Mouse (Mus musculus) cerebellum, adult 8-10 months (tissue): ENCODE data around the gene Mgam.
A peak's percentile ranks its signal among the peaks of the same experiment; 100 is the strongest.
"Not testable (repeated sequence)": the region's sequence is repeated elsewhere in the genome, so short reads cannot be mapped to it uniquely, and the experiment has no call there.

Experiments used
- DNase-seq: peaks from one replicate; pipeline ENCODE4 v3.0.0; 2022

Mgam gene

DNA sequence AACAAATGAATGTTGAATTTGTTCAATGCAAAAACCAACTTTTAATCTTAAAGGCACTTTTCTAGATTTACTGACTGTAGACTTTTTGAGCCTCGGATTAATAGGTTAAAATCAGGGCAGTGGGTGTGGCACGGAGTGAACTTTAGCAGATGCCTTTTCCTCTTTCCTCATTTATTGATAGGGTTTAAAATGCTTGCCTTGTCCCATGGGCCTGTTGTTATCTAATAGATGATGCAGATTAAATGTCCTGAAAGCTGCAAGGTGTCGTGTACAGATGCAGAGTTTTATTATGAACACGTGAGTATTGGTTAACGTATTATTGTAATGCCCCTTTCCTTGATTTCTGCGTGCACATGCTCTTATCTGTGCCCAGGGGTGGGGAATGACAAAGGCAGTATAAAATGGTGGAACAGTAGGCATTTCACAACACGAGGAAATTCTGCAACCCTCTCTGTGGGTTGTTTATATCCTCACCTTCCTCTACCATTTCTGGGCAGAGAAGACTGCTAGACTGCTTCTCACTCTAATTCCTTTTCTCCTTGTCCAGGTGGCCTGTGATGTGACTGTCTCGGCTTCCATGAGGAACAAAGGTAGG lies at the start of gene Mgam:
TSS of gene Mgam (plus strand) at position 426 of the 595 bp plus-strand sequence.
- no peak for DNase-seq

DNA sequence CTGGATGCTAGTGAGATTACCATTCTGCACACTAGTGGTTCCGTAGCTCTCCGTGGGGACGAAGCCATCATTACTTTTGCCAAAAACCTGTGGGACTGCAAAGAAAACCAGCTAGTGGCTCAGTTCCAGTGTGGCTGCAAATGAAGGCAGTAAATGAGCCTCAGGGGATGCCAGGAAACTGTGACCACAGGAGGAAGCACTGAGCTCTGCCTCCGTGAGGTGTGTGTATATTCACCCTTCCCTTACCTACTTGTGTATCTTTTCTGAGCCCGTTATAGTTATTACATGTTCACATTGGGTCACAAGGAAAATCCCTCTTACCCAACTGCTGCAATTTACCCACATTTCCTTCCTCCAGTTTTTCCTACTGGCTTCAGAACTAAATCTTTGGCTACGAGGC lies 44.3 kb upstream of the Mgam start:
- no peak for DNase-seq

DNA sequence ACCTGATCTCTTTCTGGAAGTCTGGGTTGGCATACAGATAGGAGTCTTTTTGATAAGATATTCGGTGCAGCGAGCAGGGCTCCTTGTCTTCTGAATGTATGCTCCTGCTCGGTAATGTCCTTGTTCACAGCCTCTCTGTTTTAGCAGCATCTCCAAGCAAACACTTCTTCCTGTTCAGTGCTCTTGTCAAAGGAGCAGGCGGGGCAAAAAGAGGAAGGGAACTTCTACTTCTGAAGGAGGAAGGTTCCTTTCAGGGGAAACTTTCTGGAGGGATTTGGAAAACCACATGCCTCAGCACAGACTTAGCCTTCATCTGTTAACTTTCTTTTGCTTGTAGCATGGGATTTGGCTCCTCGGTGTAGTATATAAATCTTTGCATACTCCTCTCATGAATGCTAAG lies 43.0 kb upstream of the Mgam start, which contains the start of gene Clec5a:
TSS of gene Clec5a (minus strand) at position 177 of the 400 bp plus-strand sequence.
- DNase-seq: no peak

DNA sequence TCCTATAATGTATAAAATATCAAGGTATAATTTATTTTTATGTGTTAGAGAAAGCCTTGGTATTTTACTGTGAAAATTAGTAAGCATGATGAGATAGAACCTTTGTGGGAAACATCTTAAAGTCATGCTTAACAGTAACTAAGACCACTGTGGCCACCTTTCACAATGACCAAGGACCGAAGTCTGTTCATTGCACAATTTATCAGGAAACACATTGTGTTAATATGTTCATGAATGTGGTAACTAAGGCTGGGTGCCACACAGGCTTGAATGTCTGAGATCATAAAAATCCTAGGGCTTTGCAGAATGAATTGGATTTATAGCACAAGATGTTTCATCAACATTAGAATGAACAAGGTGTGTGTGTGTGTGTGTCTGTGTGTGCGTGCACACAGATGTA lies 40.3 kb upstream of the Mgam start:
- DNase-seq: no peak

DNA sequence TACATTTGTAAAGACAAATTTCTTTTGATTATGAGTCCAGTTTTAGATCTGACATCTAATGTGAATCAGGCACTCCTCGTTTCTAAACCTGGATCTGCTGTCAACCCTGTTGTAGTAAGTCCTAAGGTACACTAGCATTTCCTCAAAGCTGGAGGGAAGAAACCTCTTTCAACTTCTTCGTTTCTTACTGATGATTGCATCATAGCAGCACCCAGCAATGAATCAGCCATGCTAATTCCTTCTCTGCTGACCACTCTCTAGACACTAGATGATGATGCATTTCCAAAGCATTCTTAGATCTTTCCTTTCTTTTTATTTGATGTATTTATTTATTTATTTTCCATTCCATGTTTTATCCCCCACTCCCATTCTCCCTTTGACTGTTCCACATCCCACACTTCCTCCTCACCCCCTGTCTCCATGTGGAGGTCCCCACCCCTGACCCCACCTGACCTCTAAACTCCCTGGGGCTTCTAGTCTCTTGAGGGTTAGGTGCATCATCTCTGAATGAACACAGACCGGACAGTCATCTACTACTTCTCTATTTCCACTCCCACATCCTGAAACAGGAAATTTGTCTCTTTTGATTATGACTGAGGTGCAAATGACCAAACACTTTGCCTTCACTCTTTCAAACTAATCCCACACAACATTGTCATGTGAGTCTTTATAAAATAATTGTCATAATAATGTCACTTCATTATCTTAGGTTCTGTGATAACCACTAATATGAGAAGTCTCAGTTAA lies 33.7 kb upstream of the Mgam start:
- no peak for DNase-seq

DNA sequence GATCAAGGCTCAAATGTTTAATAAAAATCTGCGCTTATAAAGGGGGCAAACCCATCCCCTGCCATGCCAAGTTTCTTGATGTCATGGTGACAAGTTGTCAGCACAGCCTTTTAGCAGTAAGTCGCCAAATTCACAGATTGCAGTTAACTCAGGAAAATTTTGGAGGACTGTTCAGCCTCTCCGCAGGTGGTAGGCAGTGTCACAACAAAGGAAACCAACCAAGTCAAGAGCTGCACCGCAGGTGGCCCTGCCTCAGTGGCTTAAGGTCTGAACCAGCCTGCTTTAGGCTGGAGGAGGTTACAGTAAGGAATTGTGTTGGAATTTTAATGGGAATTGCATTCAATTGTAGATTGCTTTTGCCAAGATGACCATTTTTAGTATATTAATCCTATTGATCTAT lies 30.1 kb upstream of the Mgam start:
- DNase-seq: not testable (repeated sequence)

DNA sequence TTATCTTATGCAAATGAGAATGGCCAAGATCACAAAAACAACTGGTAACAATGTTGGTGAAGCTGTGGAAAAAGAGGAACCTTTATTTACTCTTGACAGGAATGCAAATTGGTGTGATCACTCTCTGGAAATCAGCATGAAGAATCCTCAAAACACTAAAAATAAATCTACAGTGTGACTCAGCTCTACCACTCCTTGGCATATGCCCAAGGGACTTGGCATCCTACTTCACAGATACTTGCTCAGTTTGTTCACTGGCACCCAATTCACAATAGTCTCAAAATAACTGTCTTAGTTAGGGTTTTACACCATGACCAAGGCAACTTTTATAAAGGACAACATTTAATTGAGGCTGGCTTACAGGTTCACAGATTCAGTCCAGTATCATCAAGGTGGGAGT lies 21.2 kb upstream of the Mgam start:
- DNase-seq: peak; percentile 22

DNA sequence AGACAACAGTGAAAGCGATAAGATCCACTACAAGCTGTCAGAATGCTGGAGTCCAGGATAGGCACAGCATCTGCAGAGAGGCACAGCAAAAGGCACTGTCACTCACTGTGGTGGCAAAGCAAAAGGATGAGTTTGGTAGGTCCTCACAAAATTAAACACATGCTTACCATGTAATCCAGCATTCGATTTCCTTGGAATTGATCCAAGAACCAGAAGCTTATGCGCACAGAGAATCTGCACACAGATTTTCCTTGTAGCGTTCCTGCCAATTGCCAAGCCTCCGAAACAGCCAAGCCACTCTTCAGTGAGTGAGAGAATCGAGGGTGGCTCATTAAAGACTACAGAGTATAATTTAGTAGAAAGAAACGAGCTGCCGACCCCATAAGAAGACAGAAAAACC lies 18.4 kb upstream of the Mgam start:
- DNase-seq: no peak

DNA sequence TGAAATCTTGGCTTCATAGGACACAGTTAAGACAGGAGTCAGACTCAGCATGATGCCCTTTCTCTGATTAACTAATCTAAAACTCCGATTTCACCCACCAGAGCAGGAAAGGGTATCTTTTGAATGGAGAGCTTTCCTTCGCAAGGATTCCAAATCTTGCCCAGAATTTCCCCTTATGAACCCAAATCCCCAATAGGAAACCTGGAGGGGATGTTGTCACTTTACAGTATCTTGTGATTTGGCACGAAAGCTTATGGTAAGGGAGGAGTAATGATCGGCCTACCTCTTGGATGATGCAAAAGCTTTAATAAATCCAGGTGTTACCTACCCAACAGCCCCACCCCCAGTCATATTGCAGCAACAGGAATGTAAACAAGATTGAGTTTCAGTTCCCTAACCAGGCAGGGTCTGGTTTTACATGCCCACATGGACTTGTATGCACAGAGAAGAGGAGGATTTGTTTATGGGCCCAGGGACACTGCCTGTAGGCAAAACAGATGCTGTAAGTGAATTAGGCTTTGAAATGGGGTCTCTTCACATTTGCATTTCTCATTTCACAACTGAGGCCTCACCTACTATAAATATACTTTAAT lies 15.3 kb upstream of the Mgam start, which contains the start of gene Tas2r138:
TSS of gene Tas2r138 (minus strand) at position 51 of the 593 bp plus-strand sequence.
- no peak for DNase-seq

DNA sequence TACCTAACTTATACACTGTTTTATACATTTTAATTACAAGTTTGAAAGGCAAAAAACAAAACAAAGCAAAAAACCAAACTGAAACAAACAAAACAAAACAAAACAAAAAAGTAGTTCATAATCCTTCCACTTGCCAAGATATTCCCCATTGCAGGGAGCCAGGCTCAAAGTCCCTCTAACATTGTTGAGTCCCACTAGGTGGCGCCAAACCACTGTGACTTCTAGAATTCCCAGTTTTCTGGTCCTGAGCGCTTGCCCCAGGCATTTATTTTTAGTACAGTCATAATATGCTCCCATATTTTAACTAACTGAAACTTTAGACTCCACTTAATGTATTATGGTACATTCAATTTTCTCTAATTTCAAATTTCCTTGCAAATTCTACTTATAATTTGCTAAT lies 10.7 kb upstream of the Mgam start:
- DNase-seq: peak; percentile 47

DNA sequence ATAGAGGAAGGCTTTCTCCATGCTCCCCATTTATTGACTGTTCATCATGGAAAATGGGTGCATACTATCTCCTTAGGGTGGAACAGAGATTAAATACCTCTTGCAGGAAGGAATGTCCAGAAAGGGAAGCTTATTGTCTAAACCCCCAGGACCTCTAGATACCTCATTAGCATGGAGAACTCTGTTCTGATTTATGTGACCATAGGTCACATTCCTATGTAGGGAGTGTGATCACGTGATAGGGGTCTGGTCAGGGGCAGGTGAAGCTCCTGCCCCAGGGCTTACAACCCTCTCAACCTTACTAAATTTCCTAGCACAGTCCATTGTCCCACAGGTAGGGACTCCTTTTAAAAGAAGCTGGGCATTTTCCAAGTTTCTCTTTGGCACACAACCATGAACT lies 2.5 kb upstream of the Mgam start:
- DNase-seq: no peak

DNA sequence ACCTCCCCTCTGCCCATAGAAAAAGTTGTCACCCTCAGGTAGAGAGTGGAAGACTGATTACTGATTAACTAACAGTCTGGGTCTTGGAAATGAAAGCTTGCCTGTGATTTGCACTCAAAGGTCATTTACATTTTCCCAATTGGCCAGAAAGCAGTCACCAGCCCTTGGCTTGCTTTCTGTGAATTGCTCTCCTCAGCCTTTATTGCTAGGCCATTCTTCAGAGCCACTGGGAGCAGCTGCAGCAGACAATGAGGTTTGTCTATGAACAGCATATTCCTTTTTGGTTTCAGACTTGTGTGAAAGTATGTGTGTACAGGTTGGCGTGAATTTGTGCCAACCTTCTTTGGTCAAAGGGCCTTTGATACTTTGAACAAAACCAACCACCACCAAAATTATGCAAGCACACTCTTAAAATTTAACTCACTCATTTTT lies 6.0 kb downstream of the Mgam start:
- no peak for DNase-seq

DNA sequence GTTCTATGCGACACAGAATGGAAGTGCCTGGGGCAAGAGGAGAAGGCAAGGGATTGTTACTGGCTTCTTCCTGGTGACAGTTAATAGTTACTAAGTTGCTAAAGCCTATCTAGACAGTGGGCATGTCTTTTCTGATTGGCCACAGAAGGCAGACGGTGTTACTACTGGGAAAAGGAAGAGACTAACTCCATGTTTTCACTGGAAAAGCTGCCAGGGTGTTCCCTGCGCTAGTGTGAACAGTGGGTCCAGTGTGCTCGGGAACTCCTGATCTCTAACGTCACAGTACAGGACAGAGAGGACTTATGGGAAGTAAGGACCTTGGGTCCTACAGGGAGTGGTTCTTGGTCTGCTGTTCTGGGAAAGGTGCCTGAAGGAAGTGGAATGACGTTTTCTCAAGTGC lies 6.9 kb downstream of the Mgam start:
- no peak for DNase-seq

DNA sequence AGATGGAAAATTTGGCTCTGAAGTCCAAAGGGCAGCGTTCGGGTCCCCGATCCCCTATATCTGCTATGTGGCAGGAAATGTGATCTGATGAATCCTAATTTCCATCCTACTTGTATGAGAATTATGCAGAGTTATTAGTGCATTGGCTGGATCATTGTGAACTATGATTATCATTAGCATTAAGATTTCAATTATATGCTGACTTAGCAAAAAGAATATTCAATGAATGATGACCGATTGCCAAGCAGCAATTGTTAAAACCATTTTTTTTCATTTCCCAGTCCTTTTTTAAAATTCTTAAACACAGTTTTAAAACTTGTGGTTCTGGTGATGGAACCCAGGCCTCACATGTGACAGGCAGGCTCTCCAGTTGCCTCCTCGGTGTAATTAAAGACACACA lies 9.1 kb downstream of the Mgam start:
- no peak for DNase-seq

DNA sequence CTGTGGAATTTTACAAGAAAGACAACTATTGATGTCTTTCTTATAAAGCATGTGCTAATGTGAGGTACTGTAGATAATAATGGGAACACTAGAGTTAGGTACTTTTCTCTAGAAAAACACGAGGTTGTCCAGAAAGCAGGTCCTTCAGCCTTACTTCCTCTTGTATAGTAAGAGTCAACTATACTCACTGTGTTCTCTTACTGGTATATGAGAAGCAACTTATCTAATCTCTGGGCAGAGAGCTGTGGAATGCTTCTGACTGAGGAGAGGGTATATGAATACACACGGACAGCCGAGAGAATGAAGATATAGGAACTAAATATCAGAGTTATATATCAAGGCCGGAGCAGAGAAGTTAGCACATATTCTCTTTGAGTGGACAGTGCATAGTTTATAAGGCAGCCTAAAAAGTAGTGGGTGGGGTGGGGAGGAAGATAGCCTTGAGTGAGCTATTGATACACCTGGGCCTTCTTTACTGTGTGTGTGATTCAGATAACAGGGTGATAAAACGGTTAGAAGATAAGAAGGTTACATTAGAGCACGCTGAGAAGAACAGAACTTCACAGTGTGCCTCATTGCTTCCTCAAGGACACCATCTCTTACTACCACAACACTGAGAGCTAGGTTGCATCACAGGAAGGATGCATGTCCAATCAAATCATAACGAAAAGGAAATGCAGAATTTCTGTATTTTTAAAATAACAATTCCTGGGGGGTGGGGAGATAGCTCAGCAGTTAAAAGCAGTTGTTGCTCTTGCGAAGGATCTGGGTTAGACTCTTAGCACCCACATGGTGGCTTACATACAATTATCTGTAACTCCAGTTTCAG lies 12.3 kb downstream of the Mgam start:
- no peak for DNase-seq

DNA sequence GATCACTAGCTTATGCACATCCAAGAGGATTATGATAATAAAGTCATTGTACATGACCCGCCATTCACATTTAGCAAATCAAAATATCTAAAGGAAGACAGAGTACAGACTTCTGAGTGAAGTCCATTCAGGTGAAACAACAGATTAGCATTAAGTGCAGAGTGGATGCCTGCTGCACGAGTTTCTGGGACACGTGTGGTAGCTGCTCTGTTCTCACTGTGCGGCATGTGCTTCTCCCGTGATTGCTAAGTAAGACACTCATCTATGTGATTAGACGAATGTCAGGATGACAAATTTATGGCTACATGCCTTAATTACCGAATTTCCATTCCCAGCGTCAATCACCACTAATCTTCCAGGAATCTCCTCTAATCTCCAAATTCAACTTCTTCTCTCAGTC lies 17.1 kb downstream of the Mgam start:
- DNase-seq: no peak

DNA sequence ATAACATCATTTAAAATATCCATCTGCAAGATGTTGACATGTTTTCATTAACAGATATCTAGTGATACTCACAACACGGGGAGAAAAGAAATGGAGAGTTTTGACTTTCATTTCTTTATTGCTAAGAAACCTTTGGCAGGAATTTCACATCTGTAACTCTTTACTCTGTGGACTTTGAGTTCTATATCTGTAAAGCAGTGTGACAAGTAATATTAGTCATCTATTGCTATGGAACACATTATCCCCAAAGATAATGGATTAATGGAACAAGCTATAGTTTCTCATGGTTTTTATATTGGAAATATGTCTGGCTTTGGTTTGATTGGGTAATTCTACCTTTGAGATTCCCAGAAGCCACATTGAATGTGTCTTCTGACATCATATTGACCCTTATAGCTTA lies 22.3 kb downstream of the Mgam start:
- no peak for DNase-seq

DNA sequence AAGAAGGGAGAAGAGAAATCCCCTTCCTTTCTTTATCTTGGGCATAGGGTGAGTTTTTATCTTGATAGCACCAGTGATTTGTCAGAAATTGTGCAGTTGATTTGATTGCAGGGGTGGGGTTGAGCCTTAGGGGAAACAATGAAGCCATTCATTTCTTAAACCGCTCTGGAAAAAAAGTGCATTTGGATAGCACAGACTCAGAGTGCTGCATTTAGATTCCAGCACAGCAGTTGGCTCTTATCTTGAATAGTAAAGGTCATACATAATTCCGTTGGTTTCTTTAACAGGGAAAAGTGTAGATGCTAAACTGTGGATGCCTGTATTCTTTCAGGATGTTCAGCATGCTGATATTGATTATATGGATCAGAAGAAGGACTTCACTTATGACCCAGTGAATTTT lies 32.3 kb downstream of the Mgam start:
- no peak for DNase-seq

DNA sequence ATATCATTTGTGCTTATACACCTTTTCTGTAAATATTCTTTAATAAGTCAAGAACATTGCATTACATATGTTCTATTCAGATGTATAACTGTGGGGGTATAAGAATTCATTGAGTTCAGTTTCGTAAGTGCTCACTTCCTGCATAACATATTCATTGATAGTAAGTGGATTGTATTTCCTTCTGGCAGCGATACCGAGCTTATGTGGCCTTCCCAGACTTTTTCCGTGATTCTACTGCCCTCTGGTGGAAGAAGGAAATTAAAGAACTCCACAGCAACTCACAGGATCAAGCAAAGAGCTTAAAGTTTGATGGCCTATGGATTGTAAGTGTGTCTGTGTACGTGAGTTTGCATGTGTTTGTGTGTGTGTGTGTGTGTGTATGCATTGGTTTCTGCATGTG lies 60.5 kb downstream of the Mgam start:
- peak; percentile 49 for DNase-seq

DNA sequence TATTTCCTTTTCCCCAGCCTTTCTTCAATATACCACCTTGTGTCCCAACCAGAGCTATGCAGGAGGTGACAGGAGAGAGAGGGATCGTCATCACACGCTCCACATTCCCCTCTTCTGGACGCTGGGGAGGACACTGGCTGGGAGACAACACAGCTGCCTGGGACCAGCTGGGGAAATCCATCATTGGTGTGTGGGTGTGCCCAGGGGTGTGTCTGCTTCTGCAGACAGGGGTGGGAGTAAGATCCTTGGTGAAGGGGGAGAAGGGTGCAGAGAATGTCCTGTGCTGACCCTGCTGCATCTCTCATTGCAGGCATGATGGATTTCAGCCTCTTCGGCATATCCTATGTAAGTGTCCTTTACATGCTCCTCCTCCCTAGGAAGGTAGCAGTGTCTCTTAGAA lies 63.4 kb downstream of the Mgam start:
- DNase-seq: not testable (repeated sequence)

DNA sequence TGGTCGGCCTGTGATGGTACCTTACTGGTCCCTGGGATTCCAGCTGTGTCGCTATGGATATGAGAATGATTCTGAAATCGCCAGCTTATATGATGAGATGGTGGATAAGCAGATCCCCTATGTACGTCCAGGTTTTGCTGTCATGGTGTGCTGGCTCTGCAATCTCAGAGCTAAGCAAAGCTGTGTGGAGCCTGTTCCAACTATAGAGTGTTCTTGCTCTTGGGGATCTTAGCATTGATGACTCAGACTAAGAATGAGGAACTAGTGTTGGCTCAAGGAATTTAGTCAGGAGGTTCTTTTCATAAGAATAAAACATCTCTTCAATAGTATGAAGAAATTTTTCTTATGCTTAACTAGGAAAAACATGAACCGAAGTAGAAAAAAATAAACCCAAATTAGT lies 84.9 kb downstream of the Mgam start:
- not testable (repeated sequence) for DNase-seq

DNA sequence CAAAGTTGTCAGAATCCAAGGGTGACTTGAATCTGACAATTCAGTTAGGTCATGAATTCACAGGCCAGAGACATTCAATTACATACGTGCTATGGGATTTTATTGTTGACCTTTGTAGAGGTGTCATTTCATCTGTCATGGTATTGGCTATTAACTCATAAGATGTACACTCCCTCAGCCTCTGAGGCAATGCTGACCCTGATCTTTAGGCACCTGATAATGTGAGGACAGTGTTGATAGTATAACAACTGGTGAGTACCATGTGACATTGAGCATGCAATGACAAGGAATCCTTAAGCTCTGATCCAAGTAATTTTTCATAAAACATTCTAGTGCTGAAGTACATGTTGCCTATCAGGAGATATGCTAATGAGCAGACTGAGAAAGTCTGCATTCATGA lies 87.1 kb downstream of the Mgam start:
- DNase-seq: no peak

DNA sequence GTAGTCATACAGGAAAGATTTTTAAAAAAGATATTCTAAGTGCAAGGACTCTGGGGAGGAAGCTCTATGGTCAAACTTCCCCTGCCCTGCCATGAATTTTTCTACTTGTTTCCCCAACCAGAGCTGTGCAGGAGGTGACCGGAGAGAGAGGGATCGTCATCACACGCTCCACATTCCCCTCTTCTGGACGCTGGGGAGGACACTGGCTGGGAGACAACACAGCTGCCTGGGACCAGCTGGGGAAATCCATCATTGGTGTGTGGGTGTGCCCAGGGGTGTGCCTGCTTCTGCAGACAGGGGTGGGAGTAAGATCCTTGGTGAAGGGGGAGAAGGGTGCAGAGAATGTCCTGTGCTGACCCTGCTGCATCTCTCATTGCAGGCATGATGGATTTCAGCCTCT lies 99.9 kb downstream of the Mgam start:
- DNase-seq: not testable (repeated sequence)
